Mouse (Mus musculus) urinary bladder, postnatal 10 days (tissue): ENCODE results near the gene Fbrsl1.

Source experiments
- DNase-seq: peaks from one replicate; pipeline ENCODE4 v3.0.0; 2022; ENCODE audit warnings: low spot score

The Fbrsl1 gene

GRCm38 (mm10) chr5:110361465-110361864 lies 86.8 kb downstream of the Fbrsl1 start:
- DNase-seq, result no peak

GRCm38 (mm10) chr5:110357531-110358179 lies 90.6 kb downstream of the Fbrsl1 start:
- DNase-seq, result no peak

- no peak for DNase-seq
Measured at GRCm38 (mm10) chr5:110354716-110355115, 93.6 kb downstream of the Fbrsl1 start.

GRCm38 (mm10) chr5:110347006-110347405 lies 101.3 kb downstream of the Fbrsl1 start:
- DNase-seq, result no peak

- no peak for DNase-seq
Measured at GRCm38 (mm10) chr5:110345553-110345952, 102.8 kb downstream of the Fbrsl1 start.

GRCm38 (mm10) chr5:110344524-110344923 lies 103.8 kb downstream of the Fbrsl1 start, which contains the start of gene Lrcol1:
Gene Lrcol1, plus strand, starts transcription at chr5:110344730.
- no peak for DNase-seq

GRCm38 (mm10) chr5:110342648-110343284 lies 105.5 kb downstream of the Fbrsl1 start, which contains the start of gene P2rx2:
Gene P2rx2, minus strand, starts transcription at chr5:110343212.
- DNase-seq, result no peak

- DNase-seq, result no peak
Measured at GRCm38 (mm10) chr5:110338792-110339191, 109.5 kb downstream of the Fbrsl1 start.

GRCm38 (mm10) chr5:110330508-110330907 lies 117.8 kb downstream of the Fbrsl1 start:
- DNase-seq, result no peak

GRCm38 (mm10) chr5:110313127-110313526 lies 135.2 kb downstream of the Fbrsl1 start:
- DNase-seq, result no peak
